Mouse (Mus musculus) lung, adult 2 months (tissue): ENCODE measurements around the gene Slc45a3.

ENCODE experiments used
- CTCF ChIP-seq: fragments of 200-500 bp; IDR thresholded peaks from 2 replicates; pipeline ENCODE4 v1.5.1; 2011; ENCODE audit warnings: mild to moderate bottlenecking, low read length, control low read depth; ENCODE audit not compliant: insufficient read depth
- POLR2A ChIP-seq: fragments of 200-500 bp; IDR thresholded peaks from 2 replicates; pipeline ENCODE4 v1.6.1; 2011; ENCODE audit warnings: low read depth, mild to moderate bottlenecking, control low read depth, low read length, borderline replicate concordance; ENCODE audit errors: extremely low read depth

- no peak for TF ChIP-seq CTCF
- TF ChIP-seq POLR2A: no peak
Observed at GRCm38 (mm10) chr1:131967336-131967735, 4.6 kb downstream of the Slc45a3 start.
